Mouse (Mus musculus) spleen, postnatal 14 days (tissue): ENCODE results near the gene 1700020L24Rik.

Experiments
- DNase-seq, 2 experiments: peaks; one replicate each; pipeline ENCODE4 v3.0.0; 2021 to 2022; ENCODE audit warnings: low spot score in 2 of 2

1700020L24Rik gene

GRCm38 (mm10) chr11:83472324-83473234 is 35.1 kb downstream of the 1700020L24Rik start, which contains the start of gene Taf15:
Gene Taf15 (plus strand): TSS chr11:83473086.
- DNase-seq: peak; percentile 98

- peak in 1 of 2 experiments; percentile 16 for DNase-seq
These were observed 35.9 kb downstream of the 1700020L24Rik start for GRCm38 (mm10) chr11:83473235-83474016.
